Mouse (Mus musculus) thymus, adult 2 months (tissue): ENCODE measurements around the gene Cept1.

ENCODE experiments used
- CTCF ChIP-seq: fragments of 200-500 bp; IDR thresholded peaks from 2 replicates; pipeline ENCODE4 v1.5.1; 2012; ENCODE audit warnings: mild to moderate bottlenecking, control low read depth, low read length, moderate library complexity, borderline replicate concordance; ENCODE audit not compliant: control insufficient read depth, poor library complexity, insufficient read depth; ENCODE audit errors: extremely low read depth
- POLR2A ChIP-seq: fragments of 200-500 bp; IDR thresholded peaks from 2 replicates; pipeline ENCODE4 v1.6.1; 2012; ENCODE audit warnings: mild to moderate bottlenecking, low read length, control low read depth, moderate library complexity; ENCODE audit not compliant: control insufficient read depth, poor library complexity, insufficient read depth; ENCODE audit errors: extremely low read depth

DNA sequence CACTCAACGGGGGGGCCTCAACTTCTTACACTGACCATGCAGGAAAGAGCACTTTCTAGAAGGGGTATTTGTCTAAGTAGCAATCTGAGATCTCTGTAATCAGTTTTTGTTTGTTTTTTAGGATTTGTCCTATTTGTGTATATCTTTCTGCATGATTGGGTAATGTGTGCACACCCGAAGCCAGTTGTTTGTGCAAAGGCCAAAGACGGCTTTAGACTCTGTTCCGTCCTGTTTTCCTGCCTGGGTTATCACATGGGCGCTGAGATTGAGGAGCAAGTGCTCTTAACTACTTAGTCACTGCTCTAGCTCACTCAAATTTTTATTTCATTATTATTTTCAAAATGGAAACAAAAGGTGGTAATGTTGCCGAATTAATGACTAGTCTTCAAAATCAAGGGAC, 32.6 kb downstream of the Cept1 start:
- TF ChIP-seq POLR2A = no peak
- TF ChIP-seq CTCF = no peak
